Mouse (Mus musculus): ENCODE measurements around the gene Tm9sf3.

Tm9sf3 gene

DNA sequence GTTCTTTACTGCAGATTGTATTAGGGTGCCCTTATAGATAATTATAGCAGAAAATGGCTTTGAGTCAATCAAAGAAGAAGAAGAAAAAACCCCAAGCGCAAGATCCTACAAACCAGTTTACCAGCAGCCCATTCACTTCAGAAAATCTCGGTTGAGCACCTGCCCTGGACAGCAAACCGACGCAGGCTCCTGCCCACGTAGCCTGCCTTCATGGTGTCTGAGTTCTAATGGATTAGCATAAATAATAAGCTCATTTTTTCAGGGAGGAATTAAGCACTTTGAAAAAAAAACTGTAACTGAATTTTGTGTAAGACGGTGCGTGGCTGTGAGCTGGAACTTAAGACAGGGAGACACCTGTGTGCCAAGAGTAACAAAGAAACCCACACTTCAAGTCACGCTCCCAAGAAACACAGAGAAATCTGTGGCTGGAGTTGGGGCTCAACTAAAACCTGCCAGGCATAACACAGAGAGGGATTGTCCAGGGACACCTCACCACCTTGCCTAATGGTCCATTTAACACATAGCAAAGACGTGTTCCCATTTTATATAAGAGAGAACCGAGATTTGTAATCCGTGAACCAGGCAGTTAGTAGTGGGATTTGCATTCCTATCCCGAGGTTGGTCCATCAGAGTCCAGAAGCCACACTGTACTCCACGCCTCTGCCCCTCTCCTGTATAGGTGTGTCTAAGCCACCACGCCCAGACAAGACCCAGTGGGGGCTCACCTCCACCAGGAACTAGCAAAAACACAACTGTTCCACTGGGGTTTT is 98.5 kb downstream of the Tm9sf3 start:
- no peak for DNase-seq

DNA sequence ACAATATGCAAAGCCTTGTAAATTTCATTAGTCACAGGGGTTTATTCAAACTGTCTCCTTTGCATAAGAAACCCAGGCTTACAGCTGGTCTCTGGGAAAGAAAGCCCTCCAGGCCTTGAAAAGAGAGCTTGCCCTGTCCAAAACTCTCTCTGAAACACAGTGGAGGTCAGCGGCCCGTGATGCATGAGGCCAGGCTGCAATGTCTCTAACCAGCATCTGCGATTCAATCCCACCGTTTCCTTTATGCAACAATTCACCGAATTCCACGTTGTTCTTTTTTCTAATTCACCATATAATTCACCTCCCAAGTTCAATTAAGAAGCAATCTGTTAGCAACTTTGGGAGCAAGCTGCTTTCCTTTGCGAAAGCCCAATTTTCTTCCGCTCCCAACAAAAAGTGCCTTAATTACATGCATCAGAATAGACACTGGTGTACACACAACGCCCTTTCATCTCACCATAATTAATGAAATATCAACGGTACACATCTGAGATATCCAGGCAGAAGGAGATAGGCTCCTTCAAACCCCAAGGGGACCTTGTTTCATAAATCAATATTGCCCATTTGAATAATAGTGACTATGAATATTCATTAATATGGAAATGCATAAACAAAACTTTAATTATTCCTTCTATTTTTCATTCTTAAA is 99.2 kb downstream of the Tm9sf3 start:
- DNase-seq, result no peak
